Mouse (Mus musculus): ENCODE results near the gene Slc34a1. TPM values are rescaled to one million over a fixed set of nuclear protein-coding genes. Genes with fewer than 3 reads are reported as not detected.
"Not testable (repeated sequence)": the region's sequence is repeated elsewhere in the genome, so short reads cannot be mapped to it uniquely, and the experiment has no call there.

Gene Slc34a1
- total RNA-seq, 2 experiments from 2014 or later: 0.11 TPM; not detected in 1

GRCm38 (mm10) chr13:55404853-55405782, 7.1 kb downstream of the Slc34a1 start:
- DNase-seq: peak; percentile 78

GRCm38 (mm10) chr13:55405783-55406390, 7.9 kb downstream of the Slc34a1 start:
- DNase-seq: no peak

- no peak for DNase-seq
Measured at GRCm38 (mm10) chr13:55407341-55407740, 9.4 kb downstream of the Slc34a1 start.

GRCm38 (mm10) chr13:55408546-55409120, 10.6 kb downstream of the Slc34a1 start:
- DNase-seq: no peak

GRCm38 (mm10) chr13:55411826-55412225, 13.8 kb downstream of the Slc34a1 start:
- no peak for DNase-seq

GRCm38 (mm10) chr13:55412643-55413307, 14.8 kb downstream of the Slc34a1 start:
- no peak for DNase-seq

- no peak for DNase-seq
Measured at GRCm38 (mm10) chr13:55413333-55413732, 15.3 kb downstream of the Slc34a1 start.

GRCm38 (mm10) chr13:55414743-55415380, 16.9 kb downstream of the Slc34a1 start, which contains the start of gene Pfn3:
TSS of gene Pfn3 (minus strand) at chr13:55415232.
- peak; percentile 40 for DNase-seq

GRCm38 (mm10) chr13:55418004-55418403, 20.0 kb downstream of the Slc34a1 start:
- peak; percentile 93 for DNase-seq

GRCm38 (mm10) chr13:55419142-55419541, 21.2 kb downstream of the Slc34a1 start:
- no peak for DNase-seq

GRCm38 (mm10) chr13:55420018-55420932, 22.3 kb downstream of the Slc34a1 start:
- no peak for DNase-seq

- peak; percentile 72 for DNase-seq
Measured at GRCm38 (mm10) chr13:55420933-55421800, 23.2 kb downstream of the Slc34a1 start.

GRCm38 (mm10) chr13:55426613-55427012, 28.6 kb downstream of the Slc34a1 start, which contains the start of gene F12:
TSS of gene F12 (minus strand) at chr13:55426793.
- DNase-seq: no peak

GRCm38 (mm10) chr13:55429226-55429888, 31.4 kb downstream of the Slc34a1 start:
- DNase-seq: no peak

GRCm38 (mm10) chr13:55430566-55430965, 32.6 kb downstream of the Slc34a1 start:
- DNase-seq: no peak

- DNase-seq: no peak
Measured at GRCm38 (mm10) chr13:55431889-55432685, 34.1 kb downstream of the Slc34a1 start.

- DNase-seq: not testable (repeated sequence)
Measured at GRCm38 (mm10) chr13:55437111-55437629, 39.2 kb downstream of the Slc34a1 start.

GRCm38 (mm10) chr13:55443799-55444285, 45.9 kb downstream of the Slc34a1 start:
- no peak for DNase-seq
